Mouse (Mus musculus) kidney, adult 9 months (tissue): Measurements from ENCODE around the gene Ank.

Experiments
- DNase-seq: peaks from one replicate; pipeline ENCODE4 v3.0.0; 2022

Ank gene

GRCm38 (mm10) chr15:27498078-27498477, 31.6 kb downstream of the Ank start:
- no peak for DNase-seq

GRCm38 (mm10) chr15:27500390-27500789, 33.9 kb downstream of the Ank start:
- no peak for DNase-seq

- DNase-seq, result no peak
Observed at GRCm38 (mm10) chr15:27502338-27502737, 35.9 kb downstream of the Ank start.

GRCm38 (mm10) chr15:27503221-27503620, 36.7 kb downstream of the Ank start:
- DNase-seq, result no peak

GRCm38 (mm10) chr15:27503801-27504730, 37.6 kb downstream of the Ank start:
- no peak for DNase-seq

GRCm38 (mm10) chr15:27506127-27506886, 39.8 kb downstream of the Ank start:
- DNase-seq, result no peak

- peak; percentile 58 for DNase-seq
Observed at GRCm38 (mm10) chr15:27506893-27507596, 40.6 kb downstream of the Ank start.

- no peak for DNase-seq
Observed at GRCm38 (mm10) chr15:27508169-27508568, 41.7 kb downstream of the Ank start.

GRCm38 (mm10) chr15:27508982-27509381, 42.5 kb downstream of the Ank start:
- DNase-seq, result no peak

- DNase-seq, result no peak
Observed at GRCm38 (mm10) chr15:27516927-27517326, 50.5 kb downstream of the Ank start.

- DNase-seq, result no peak
Observed at GRCm38 (mm10) chr15:27518026-27518425, 51.5 kb downstream of the Ank start.

GRCm38 (mm10) chr15:27519857-27520256, 53.4 kb downstream of the Ank start:
- no peak for DNase-seq

- DNase-seq, result peak; percentile 10
Observed at GRCm38 (mm10) chr15:27525233-27526005, 58.9 kb downstream of the Ank start.

- no peak for DNase-seq
Observed at GRCm38 (mm10) chr15:27528896-27529295, 62.4 kb downstream of the Ank start.

GRCm38 (mm10) chr15:27530023-27530422, 63.5 kb downstream of the Ank start:
- no peak for DNase-seq

GRCm38 (mm10) chr15:27533036-27533435, 66.6 kb downstream of the Ank start:
- no peak for DNase-seq

GRCm38 (mm10) chr15:27535681-27536080, 69.2 kb downstream of the Ank start:
- DNase-seq, result no peak

- no peak for DNase-seq
Observed at GRCm38 (mm10) chr15:27536186-27536585, 69.7 kb downstream of the Ank start.

GRCm38 (mm10) chr15:27536771-27537170, 70.3 kb downstream of the Ank start:
- no peak for DNase-seq

GRCm38 (mm10) chr15:27537519-27538223, 71.2 kb downstream of the Ank start:
- DNase-seq, result no peak

- DNase-seq, result peak; percentile 7
Observed at GRCm38 (mm10) chr15:27539745-27540144, 73.3 kb downstream of the Ank start.

- no peak for DNase-seq
Observed at GRCm38 (mm10) chr15:27545203-27545602, 78.7 kb downstream of the Ank start.
